Mouse (Mus musculus) liver, embryonic 14.5 days (tissue): ENCODE data around the gene Tmbim7.

Experiments
- CTCF ChIP-seq: IDR thresholded peaks from 2 replicates; pipeline ENCODE4 v1.5.1; 2016; ENCODE audit warnings: antibody characterized with exemption, low read depth, control low read depth
- EP300 ChIP-seq: IDR thresholded peaks from 2 replicates; pipeline ENCODE4 v1.6.1; 2016; ENCODE audit warnings: antibody characterized with exemption, low read depth

DNA sequence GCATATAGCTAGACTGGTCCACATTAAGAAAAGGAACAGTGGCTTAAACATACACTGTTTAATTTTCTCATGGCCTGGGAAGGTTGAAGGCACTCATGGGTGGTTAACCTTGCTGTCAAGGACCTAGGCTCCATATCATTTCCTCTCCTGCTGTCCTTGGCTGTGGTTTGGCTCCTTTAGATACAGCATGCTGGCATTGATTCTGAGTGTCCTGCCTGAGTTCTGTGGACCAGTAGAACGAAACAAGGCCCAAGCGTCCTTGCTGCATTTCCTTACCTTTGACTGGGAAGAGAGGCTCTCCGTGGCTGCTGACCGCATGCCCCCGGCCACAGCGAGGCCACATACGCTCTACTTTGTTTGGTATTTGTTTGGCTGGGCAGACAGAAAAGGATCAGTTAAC is 41.7 kb upstream of the Tmbim7 start:
- TF ChIP-seq EP300 (no peak), CTCF (no peak)
